Mouse (Mus musculus) stomach, embryonic 16.5 days (tissue): ENCODE measurements around the gene Noxa1. TPM values are rescaled to one million over a fixed set of nuclear protein-coding genes. Genes with fewer than 3 reads are reported as not detected.

Experiments used
- ATAC-seq: fragments of 200-750 bp; cut with Nextera tagmentation; 2 replicates; pipeline ENCODE4 v1.8.0; 2017; ENCODE audit warnings: moderate number of reproducible peaks, moderate TSS enrichment; ENCODE audit not compliant: insufficient read depth, low FRiP score
- H3K27ac ChIP-seq: fragments of 300-500 bp; sonication (generic); 2 replicates; pipeline ENCODE4 v1.5.1; 2014; ENCODE audit warnings: low read length
- H3K27me3 ChIP-seq: fragments of 300-500 bp; sonication (generic); 2 replicates; pipeline ENCODE4 v1.6.1; 2014; ENCODE audit warnings: low read length, control low read depth, mixed read lengths; ENCODE audit not compliant: control insufficient read depth, insufficient read depth
- H3K36me3 ChIP-seq: fragments of 300-500 bp; sonication (generic); 2 replicates; pipeline ENCODE4 v1.6.1; 2014; ENCODE audit warnings: low read length; ENCODE audit not compliant: control insufficient read depth, insufficient read depth
- H3K4me1 ChIP-seq: fragments of 300-500 bp; sonication (generic); 2 replicates; pipeline ENCODE4 v1.6.1; 2014; ENCODE audit warnings: low read length, control low read depth, mixed read lengths; ENCODE audit not compliant: control insufficient read depth, insufficient read depth
- H3K4me2 ChIP-seq: fragments of 300-500 bp; sonication (generic); 2 replicates; pipeline ENCODE4 v1.6.1; 2014; ENCODE audit warnings: low read depth, low read length, mixed read lengths
- H3K4me3 ChIP-seq: fragments of 300-500 bp; sonication (generic); replicated peaks from 2 replicates; pipeline ENCODE4 v1.5.1; 2014; ENCODE audit warnings: mild to moderate bottlenecking, low read length
- H3K9ac ChIP-seq: fragments of 300-500 bp; sonication (generic); 2 replicates; pipeline ENCODE4 v1.6.1; 2014; ENCODE audit warnings: low read length
- H3K9me3 ChIP-seq: fragments of 300-500 bp; sonication (generic); replicated peaks from 2 replicates; pipeline ENCODE4 v1.6.1; 2016; ENCODE audit warnings: low read length, control low read depth; ENCODE audit not compliant: control insufficient read depth
- WGBS: fragments of 180-500 bp; shearing (Covaris S2); extraction: QIAGEN DNeasy Blood & Tissue Kit; methylation state at CpG from one replicate; pipeline ENCODE4 v1.1.7; 2014; 5-methylcytosine and 5-hydroxymethylcytosine counted together
- polyA plus RNA-seq: library from polyadenylated mRNA; unstranded; fragments of >200 nt; fragmentation: Nextera tagmentation; extraction: Ambion mirVana; gene quantifications from 2 replicates; pipeline ENCODE4 v1.2.1, GENCODE M21; 2015

Gene Noxa1
- polyA plus RNA-seq, 1 experiment from 2014 or later = 8.8 TPM

- peaks cover 26% of the 10 kb centered on the region; the same call in 1 of the 2 replicates for H3K4me1 ChIP-seq
- H3K9ac ChIP-seq = no peak overlapping the region
- no peak overlapping the region for H3K4me3 ChIP-seq
- H3K27ac ChIP-seq = 0 out of 2 replicates have a peak overlapping the region, but pooled peaks have one; percentile 84
- no peak overlapping the region for H3K4me2 ChIP-seq
- ATAC-seq = no peak
- WGBS = 83% methylated on average over 6 of the region's 6 CpGs
- H3K9me3 ChIP-seq = no peaks in the 10 kb centered on the region
- H3K36me3 ChIP-seq = no peaks in the 10 kb centered on the region
- no peaks in the 10 kb centered on the region for H3K27me3 ChIP-seq
These were observed 30.2 kb upstream of the Noxa1 start for GRCm38 (mm10) chr2:25125146-25125545.

GRCm38 (mm10) chr2:25124411-25124810 lies 29.5 kb upstream of the Noxa1 start:
- H3K9ac ChIP-seq = no peak overlapping the region
- no peak overlapping the region for H3K27ac ChIP-seq
- 56% methylated on average over 3 of the region's 3 CpGs for WGBS
- no peak overlapping the region for H3K4me3 ChIP-seq
- H3K36me3 ChIP-seq = no peaks in the 10 kb centered on the region
- no peaks in the 10 kb centered on the region for H3K27me3 ChIP-seq
- no peak for ATAC-seq
- H3K4me2 ChIP-seq = no peak overlapping the region
- H3K4me1 ChIP-seq = peaks cover 26% of the 10 kb centered on the region; the same call in 1 of the 2 replicates
- H3K9me3 ChIP-seq = no peaks in the 10 kb centered on the region

DNA sequence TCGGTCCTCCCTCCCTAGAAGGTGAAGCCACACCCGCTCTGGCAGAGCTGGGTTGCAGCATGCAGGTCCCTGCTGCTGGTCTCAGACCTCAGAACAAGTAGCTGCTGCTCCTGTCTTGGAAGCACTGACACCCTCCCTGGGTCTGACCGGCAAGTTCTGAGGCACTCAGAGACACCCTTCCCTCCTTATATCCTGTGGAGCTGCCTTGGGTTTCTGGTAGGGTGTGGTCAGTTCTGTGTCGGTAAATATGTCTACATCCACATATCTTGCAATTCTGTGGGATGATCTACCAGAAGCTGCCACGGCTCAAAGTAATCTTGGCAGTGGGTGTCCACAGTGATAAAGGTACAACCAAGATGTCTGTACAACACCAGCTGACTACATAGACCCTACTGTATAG lies 28.6 kb upstream of the Noxa1 start:
- no peak for ATAC-seq
- no peaks in the 10 kb centered on the region for H3K9me3 ChIP-seq
- peaks cover 26% of the 10 kb centered on the region; the same call in 1 of the 2 replicates for H3K4me1 ChIP-seq
- no peak overlapping the region for H3K27ac ChIP-seq
- H3K4me2 ChIP-seq = no peak overlapping the region
- H3K9ac ChIP-seq = no peak overlapping the region
- no peaks in the 10 kb centered on the region for H3K27me3 ChIP-seq
- 55% methylated on average over 5 of the region's 5 CpGs for WGBS
- H3K4me3 ChIP-seq = no peak overlapping the region
- H3K36me3 ChIP-seq = no peaks in the 10 kb centered on the region

DNA sequence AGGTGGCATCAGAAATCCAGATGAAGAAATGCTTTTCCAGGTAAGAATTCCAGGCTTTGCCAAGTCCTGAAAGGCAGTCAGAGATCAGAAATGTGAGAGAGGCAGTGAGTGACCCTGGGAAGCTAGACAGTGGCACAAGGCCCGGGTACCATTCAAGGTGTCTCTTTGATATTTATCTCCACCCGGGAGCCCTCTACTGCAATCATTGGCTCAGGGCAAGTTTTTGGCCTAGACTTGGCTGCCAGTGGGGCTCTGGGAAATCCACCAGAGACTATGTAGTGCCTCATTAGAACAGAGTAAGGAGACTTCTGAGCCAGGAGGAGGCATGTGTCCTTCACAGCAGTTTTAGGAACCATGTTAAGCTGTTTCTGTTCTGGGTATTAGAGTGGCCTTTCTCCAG lies 27.7 kb upstream of the Noxa1 start:
- no peak for ATAC-seq
- no peaks in the 10 kb centered on the region for H3K9me3 ChIP-seq

DNA sequence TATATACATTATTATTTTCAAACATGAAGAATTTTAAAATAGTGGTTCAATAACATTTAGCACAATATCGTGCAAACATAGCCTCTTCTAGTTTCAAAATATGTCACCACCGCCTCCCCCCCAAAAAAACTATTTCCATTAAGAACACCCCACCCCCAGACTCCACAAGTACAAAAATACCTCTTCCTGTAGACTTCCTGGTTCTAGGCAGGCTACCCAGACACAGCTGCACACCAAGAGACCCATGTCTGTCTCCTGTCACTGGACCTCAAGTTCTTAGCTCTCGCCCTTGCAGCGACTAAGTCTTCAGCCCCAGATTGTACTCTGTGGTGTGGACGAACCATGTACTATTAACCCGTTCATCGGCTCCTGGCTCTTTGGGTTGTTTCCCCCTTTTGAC lies 26.0 kb upstream of the Noxa1 start:
- no peak for ATAC-seq
- WGBS = 79% methylated on average over 7 of the region's 7 CpGs
- Histone ChIP-seq H3K9ac (no peak overlapping the region), H3K9me3 (no peaks in the 10 kb centered on the region), H3K4me3 (no peak overlapping the region), H3K27ac (no peak overlapping the region), H3K36me3 (no peaks in the 10 kb centered on the region), H3K27me3 (no peaks in the 10 kb centered on the region), H3K4me2 (no peak overlapping the region), H3K4me1 (peaks cover 7% of the 10 kb centered on the region; the same call in 1 of the 2 replicates)

More for the DNA sequence above, 27.7 kb upstream of the Noxa1 start:
- Histone ChIP-seq H3K36me3 (no peaks in the 10 kb centered on the region), H3K4me1 (peaks cover 18% of the 10 kb centered on the region; the same call in 1 of the 2 replicates), H3K4me2 (no peak overlapping the region), H3K4me3 (no peak overlapping the region), H3K27ac (no peak overlapping the region), H3K9ac (no peak overlapping the region), H3K27me3 (no peaks in the 10 kb centered on the region)
- 69% methylated on average over 2 of the region's 2 CpGs for WGBS

DNA sequence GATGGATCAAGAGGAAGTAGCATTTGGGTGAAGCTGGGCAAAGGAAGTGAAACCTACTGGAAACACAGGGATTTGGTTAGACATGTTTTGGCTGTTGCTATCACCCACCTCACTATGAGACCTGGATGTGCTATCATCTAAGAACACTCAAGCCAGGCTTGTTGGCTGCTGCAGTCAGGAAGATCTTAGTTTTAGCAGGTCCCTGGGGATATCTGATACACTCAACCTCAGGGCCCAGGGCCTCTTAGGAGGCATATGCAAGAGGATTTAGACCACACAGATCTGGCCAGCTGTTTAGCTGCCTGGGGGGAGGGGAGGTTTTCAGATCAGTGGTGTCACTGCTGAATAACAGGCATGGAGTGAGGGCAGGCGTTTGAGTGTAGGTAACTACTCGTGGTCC lies 20.5 kb upstream of the Noxa1 start:
- WGBS = 33% methylated on average over 2 of the region's 2 CpGs
- ATAC-seq = no peak

DNA sequence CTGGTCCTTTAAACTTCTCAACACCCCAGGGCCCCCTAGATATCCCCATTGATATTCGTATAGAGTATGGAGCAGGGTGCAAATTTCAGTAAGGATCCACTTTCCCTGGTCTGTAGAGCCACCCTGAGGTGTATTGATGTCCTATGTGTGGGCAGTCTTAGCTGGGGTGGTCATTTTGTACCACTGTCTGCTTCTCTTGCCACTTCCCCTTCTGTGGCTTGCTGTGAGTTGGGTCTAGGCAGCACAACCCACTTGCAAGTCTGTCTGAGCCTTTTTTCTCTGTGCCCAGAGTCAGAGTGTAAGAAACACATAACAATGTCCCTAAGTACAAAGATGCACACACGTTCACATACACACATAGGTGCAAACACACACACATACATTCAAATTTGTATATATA lies 19.4 kb upstream of the Noxa1 start:
- Histone ChIP-seq H3K4me3 (no peak overlapping the region), H3K27me3 (no peaks in the 10 kb centered on the region), H3K4me2 (no peak overlapping the region), H3K27ac (no peak overlapping the region), H3K36me3 (no peaks in the 10 kb centered on the region), H3K9me3 (no peaks in the 10 kb centered on the region), H3K9ac (no peak overlapping the region), H3K4me1 (no peaks in the 10 kb centered on the region)
- WGBS = 71% methylated on average over 2 of the region's 2 CpGs
- ATAC-seq = no peak

More for the DNA sequence above, 20.5 kb upstream of the Noxa1 start:
- no peak overlapping the region for H3K4me3 ChIP-seq
- H3K27ac ChIP-seq = no peak overlapping the region
- H3K4me2 ChIP-seq = no peak overlapping the region
- H3K9me3 ChIP-seq = no peaks in the 10 kb centered on the region
- H3K36me3 ChIP-seq = no peaks in the 10 kb centered on the region
- no peaks in the 10 kb centered on the region for H3K4me1 ChIP-seq
- no peaks in the 10 kb centered on the region for H3K27me3 ChIP-seq
- H3K9ac ChIP-seq = no peak overlapping the region

DNA sequence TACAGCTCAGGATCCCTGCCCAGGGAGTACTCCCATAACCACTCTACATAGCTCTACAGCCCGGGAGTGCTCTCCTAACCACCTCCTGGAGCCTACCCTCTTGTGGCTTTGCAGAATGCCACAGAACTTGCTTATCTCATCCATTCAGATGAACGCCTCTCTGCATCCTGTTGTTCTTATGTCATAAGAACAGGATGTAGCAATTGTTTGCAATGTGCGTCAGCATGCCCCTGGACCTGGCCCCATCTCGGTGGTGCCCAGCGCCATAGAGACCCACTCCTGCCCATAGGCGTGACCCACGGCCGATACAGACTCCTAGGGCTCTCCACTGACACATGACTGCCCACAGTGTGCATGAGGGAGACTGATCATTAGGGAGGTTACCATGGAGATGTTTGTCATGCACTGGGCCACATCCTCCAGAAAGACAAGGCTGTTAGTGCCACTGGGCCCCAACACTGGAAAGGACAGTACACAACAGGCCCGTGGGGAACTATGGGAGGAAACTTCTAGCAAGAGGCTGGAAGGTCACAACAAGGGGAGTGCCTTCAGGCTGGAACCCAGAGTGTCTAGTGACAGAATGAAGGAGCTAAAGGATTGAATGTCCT lies 16.3 kb upstream of the Noxa1 start:
- WGBS = 56% methylated on average over 9 of the region's 9 CpGs
- H3K27me3 ChIP-seq = no peaks in the 10 kb centered on the region
- H3K9ac ChIP-seq = no peak overlapping the region
- no peaks in the 10 kb centered on the region for H3K36me3 ChIP-seq
- peaks cover 4% of the 10 kb centered on the region for H3K4me1 ChIP-seq
- no peaks in the 10 kb centered on the region for H3K9me3 ChIP-seq
- peak; percentile 73; the same call in 1 of the 2 replicates for ATAC-seq
- H3K4me3 ChIP-seq = no peak overlapping the region
- H3K4me2 ChIP-seq = no peak overlapping the region
- peak overlapping the region; percentile 56; the same call in 1 of the 2 replicates for H3K27ac ChIP-seq

- no peak overlapping the region for H3K4me2 ChIP-seq
- no peaks in the 10 kb centered on the region for H3K9me3 ChIP-seq
- H3K27ac ChIP-seq = peak overlapping the region; percentile 56; the same call in 1 of the 2 replicates
- H3K36me3 ChIP-seq = no peaks in the 10 kb centered on the region
- no peak for ATAC-seq
- peaks cover 8% of the 10 kb centered on the region for H3K4me1 ChIP-seq
- H3K4me3 ChIP-seq = no peak overlapping the region
- no peaks in the 10 kb centered on the region for H3K27me3 ChIP-seq
- H3K9ac ChIP-seq = no peak overlapping the region
These were observed 15.7 kb upstream of the Noxa1 start for GRCm38 (mm10) chr2:25110505-25111183.
